Mouse (Mus musculus): ENCODE measurements around the gene Hoxa4.

The Hoxa4 gene

DNA sequence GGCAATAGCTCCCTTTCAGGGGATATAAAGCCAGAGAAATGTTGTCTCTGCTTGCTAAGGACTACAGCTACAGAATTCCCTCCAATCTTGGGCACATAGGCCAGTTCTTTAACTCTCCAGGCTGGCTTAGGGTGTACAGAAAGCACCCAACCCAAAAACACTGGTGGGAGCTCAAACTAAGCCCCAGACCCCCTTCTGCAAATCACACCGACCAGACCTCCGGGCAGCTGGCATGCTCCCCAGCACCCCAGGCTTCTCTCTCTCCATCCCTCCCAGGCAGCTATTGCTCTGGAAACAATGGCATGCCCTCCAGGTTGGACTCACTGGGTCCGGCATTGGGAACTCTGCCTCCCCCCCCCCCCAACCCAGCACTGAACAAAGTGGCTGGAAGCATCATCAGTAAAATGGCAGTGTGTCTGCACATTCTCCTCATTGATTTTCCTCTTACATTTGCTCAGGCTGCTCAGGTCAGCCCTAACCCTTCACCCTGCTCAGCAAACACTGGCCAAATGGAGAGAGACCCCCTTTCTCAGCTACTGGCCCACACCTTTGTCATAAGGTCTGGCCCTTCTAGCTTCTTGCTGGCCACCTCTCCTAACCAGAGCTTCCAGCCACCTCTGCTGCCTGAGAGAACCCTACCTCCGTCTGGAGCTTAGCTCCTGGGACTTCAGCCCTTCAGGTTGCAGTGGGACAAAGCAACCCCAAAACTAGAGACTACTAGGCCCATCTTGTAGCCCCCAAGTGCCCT, 12.5 kb downstream of the Hoxa4 start:
- DNase-seq, result no peak

DNA sequence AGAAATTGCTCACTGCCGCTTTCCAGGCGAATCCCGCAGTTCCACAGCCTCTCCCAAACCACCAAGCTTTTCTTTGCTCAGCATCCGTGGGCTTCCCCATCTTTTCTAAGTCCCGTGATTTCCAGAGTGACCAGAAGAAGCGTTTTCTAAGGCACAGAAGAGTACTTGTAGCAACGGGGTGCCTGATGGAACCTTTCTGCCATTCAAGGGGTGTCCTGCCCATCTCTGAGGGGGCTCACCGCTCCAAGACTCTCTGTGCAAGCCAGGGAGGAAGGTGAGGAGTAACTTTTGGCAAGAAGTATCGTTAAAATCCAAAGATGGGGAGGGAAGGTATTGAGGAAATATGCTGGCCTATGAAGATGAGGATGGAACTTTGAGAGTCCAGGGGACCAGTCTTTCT, 13.7 kb downstream of the Hoxa4 start:
- DNase-seq, result no peak

DNA sequence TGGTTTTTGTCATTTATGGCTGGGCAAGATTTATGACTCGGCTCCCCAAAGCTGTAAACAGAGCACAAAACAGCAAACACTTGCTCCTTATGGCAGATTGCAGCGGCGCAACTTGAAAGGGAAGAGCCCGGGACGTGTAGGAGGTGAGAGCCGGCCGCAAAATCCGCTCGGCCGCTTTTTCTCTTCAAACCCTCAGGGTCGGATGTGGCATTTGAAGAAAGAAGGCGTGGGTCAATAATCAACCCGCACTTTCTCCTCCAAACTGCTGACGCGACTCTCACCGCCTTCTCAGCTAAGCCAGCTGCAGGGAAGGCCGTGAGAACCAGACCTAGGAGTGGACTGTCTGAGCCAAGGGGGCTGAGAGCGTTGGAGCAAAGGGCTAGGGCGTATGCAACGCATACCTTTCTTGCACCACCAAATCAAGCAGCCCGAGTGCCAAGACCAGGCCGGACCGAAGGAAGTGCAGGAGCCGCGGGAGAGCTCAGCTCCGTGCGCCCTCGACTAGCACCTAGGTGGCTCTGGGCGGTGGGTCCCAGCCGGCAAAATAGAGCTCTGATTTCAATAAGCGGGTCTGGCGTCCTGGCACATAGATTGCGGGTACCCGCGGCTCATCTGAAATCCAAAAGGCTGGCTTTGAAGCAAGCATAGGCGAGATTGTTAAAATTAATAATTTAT, 14.4 kb downstream of the Hoxa4 start, which contains the start of gene 5730596B20Rik:
Gene 5730596B20Rik (plus strand): TSS at position 438 of the 675 bp plus-strand sequence.
- DNase-seq, result no peak

DNA sequence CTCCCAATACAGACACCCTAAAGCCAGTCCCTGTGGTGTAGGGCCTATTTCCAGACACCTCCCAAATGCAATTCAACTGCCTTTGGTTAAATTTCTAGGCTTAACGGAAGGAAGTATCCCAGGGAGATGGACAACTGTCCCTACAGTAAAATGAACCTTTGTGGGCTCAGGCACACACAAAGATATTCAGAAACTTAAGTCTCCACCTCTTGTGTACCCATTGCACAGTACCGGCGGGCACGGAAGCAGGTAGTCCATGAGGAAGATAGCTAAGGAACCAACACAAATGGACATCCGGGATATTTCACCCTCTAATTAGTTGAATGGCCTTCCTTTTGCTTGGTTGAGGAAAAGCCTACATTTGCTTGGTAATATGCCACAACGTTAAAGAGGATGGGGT, 15.2 kb downstream of the Hoxa4 start:
- DNase-seq, result no peak

DNA sequence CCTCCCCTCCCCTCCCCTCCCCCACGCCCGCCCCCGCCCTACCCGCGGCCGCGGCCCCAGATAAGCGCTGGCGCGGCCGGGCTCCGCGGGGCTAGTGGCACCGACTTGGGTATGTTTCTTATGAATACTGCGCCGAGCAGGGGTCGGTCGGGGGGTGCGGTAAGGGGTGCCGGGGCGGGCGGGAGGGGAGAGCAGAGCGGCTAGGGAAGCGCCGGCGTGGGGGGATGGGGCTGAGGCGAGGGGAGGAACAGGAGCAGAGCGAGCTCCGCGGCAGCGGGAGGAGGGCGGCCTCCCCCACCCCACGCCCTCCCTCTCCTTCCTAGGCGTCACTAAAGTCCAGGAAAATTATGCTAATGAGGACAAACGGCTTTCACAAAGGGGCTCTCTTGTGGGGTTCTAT, 15.7 kb downstream of the Hoxa4 start:
- no peak for DNase-seq

DNA sequence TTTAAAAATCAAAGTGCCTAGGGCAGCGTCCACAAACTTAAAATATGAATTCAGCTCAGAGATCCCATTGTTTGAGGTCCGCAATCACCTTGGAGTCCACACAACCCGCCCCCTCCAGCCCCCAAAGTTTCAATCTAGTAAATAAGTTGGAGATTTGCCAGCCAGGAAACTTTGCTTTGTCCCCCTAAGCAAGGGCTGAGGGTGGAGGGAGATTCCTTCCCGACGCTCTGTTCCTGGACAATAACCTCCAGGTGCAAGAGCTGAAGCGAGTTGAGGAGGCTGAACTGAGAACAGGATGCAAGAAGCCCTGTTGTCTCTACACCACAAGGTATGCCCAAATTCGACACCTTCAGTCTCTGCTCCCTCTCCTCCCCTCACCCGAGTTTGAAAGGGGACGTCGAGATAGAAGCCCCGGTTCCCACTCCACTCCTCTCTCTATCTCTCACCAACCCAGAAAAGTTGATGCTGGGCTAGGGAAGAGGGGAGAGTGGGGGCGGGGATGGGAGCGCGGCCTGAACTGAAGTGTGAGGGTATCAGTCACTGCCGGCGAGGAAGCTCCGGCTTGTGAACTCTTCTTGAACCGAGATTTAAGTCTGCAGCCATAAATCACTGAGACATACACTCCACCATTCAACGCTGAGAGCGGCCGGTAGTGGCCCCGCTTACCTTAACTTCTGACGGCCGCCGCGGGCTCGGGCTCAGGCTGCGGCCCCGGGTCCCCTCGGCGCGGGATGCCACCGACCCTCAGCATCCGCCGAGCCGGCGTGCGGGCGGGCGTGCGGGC, 16.4 kb downstream of the Hoxa4 start:
- no peak for DNase-seq

DNA sequence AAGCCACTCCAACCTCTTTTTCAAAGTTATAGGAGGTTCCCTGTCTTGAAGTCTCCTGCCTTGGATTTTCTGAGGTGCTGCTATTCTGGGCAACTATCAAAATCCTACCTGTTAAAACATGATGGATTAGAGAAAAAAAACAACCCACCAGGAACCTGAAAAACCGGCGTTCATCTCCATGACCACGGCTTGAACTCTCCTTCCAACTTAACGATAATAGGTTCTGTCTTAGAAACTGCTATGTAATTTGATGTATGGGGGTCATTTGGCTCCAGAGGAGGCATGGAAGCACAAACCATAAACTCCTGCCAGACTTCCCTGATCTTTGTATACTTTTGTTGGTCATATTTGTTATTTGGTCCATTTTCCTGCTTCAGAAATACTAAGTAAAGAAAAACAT, 17.9 kb downstream of the Hoxa4 start:
- DNase-seq, result no peak

DNA sequence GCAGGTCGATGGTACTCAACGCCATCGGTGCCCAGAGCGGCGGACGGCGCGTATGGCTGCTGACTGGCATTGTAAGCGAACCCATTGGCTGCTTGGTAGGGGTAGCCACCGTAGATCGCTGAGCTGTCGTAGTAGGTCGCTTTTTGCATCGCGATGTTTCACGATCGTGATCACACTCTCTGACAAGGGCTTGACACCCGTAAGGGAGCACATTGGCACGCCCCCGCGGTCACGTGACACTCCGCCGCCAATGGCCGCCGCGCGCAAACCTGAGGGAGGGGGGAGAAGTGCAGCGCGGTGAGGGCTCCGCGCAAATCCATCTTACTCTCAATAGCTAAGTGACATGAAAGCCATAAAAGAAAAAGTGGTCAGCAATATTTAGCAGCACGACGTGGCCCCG, 19.1 kb downstream of the Hoxa4 start:
- DNase-seq, result no peak

DNA sequence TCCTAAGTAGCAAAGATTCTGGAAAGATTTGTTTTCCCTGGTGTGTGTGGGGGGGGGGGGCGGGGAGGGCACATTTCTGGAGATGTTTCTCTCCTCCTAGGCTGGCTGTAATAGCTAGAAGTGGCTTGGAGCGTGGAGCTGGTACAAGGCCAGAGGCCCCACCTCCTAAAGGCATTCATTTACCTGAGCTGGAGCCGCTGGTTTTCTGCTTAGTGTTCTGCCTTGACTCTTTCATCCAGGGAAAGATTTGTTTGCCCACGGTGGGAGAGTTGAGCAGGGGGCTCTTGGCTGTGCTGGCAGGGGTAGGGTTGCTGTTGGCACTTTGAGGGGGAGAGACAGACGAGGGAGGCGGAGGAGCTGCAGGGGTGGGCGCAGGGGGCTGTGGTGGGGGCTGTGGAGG, 19.6 kb downstream of the Hoxa4 start:
- DNase-seq, result no peak

DNA sequence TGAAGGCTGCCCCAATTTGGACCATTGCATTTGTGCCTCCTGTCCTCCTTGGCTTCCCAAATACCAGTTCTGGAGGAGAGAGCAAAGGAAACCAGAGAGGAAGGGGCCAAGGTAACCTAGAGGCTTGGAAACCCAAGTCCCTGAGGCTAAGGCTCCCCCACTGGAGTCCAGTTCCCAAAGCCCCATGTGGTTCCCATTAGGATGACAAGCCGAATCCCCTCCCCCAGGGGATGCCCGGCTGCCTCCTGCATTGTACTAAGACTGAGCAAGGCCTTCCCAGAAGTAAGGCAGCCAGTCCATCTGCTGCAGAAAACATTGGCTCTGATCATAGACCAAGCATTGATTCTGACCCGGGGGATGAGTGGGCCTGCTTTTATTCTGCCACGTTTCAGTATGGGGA, 20.2 kb downstream of the Hoxa4 start:
- DNase-seq, result no peak

DNA sequence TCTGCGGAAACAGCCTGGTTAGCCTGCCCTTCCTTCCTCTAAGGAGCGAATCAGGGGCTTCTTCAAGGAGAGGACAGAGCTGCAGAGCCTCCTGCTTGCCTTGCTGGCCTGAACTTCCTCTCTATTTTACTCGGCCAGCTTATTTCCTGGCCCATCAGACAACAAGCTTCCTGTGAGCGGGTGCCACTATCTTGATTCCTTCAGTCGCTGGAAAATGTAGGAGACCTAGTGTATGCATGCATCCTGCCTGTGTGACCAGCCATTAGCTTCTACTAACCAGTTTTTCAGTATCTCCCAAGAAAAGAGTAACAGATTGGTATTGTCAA, 20.7 kb downstream of the Hoxa4 start:
- DNase-seq, result no peak

DNA sequence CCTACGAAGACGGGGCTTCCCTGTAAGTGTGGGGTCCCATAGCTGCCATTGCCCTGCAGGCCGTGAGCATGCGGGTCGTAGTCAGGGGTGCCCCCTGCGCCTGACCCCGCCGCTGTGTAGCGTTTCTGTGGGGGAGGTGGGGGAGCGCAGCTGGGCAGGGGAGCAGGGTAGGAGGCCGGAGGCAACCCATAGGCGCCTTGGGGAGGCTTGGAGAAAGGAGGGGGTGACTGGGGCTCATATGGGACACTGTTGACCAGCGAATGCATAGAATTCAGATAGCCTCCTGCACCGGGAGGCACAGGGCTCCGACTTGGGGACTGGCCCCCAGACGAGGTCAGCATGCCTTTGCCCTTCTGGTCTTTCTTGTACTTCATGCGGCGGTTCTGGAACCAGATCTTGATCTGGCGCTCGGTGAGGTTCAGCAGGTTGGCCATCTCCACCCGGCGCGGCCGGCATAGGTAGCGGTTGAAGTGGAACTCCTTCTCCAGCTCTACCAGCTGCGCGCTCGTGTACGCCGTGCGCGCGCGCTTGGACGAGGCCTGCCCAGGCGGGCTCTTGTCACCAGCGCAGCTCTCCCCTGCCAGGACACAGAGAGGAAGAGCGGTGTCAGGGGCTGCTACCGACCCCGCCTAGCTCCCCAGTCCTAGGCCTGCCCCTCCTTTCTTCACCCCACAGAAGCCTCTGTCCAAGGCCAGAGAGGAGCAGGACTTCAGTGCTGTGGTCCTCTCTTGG, 21.2 kb downstream of the Hoxa4 start:
- DNase-seq, result no peak

DNA sequence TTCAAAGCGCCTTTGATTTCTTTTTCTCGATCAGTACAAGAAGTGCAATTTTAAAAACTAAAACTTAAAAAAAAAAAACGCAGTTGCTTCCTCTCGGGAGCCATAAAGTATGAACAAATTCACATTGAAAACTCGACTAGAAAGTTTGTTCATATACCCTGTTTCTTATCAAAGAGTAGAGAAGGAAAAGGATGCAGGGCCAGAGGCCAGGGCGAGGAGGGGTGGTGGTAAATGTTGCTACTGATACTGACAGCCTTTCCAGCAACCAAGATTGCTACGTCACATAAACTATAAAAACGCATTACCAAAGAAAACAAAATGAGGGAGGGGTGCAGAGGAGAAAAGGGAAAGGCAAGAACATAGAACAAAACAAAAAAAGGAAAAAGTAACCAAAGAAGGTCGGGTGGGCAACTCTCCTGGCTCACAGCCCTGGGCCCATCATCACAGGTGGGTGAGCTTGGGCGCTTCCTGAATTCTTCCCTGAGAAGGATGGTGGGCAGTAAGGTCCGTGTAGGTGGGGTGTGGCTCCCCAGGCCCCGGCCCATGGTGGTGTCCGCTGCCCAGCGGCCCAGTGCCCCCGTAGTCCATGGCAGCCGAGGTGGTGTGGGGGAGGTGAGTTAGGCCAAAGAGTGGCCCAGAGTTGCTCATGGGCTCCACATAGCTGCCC, 21.9 kb downstream of the Hoxa4 start:
- DNase-seq, result no peak

DNA sequence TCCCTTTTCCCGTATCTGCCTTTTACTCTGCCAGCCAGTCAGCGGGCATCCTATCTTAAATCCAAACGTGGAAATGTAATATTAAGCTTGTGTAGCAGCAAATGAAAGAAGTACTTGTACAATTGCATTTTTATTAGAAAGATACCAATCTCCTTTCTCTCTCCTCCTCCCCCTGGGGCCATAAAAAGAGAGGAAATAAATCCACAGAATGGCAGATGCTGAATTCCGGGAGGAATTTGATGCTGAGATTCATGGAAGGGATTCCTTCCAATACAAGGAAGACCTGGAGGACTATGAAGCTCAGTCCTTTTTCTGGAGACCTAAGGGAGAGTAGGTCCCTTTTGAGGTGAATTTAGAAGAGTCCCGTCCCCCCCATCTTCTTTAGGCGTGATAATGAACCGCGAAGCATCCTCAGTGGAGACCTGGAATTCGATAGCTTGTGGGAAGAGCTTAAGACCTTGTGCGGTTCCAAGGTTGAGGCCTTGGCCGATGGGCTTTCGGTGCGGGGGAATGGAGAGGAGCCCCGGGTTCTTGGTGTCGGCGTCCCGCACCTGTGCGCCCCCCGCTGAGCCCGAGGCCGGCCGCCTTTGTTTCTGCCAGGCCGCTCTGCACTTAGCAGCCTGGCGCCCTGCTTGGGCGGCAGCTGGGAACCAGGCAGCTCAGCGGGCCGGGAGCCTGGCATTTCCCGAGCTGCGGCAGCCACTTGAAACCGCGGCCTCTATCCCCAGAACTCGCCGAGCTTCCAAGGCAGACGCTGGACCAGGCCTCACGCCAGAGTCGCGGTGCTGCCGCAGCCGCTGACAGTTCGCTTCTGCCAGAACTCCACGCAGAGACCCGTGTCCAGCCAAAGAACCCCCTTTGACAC, 23.1 kb downstream of the Hoxa4 start:
- no peak for DNase-seq

DNA sequence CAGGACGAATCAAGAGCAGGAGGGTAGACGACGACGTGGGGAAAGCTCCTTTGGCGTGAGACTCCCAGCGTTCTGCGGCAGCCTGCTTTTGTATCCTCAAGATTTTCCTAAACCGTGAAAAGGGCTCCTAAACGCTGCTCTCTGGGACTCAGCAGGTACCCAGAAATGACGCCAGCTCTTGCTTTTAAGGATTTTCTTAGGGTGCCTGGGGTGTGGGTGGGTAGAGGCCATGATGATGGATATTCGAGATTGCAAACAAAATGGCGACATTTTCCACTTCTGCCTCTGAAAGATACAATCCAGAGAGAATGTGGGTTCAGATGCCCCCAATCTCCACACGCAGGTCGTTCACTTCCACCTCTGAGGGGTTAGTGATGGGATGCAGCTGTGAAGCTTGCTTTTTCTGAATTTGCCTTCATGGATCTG, 23.8 kb downstream of the Hoxa4 start:
- no peak for DNase-seq

DNA sequence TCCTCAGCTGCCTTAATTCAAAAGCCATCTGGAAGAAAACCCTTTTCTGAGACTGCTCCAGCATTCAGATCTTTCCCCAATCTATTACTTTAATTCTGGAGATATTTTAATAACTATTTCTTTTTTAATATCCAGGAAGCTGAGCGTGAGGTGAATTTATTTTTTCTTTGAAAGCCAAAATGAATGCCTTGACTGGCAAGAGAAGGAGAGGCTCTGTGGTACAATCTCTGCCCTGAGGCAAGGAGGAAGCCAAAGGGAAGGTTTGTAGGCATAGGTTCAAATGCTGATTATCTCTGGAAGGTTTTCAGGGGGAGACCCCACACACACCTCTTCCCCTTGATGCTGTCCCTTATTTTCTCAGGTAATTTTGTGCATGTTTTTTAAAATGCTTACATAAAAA, 24.4 kb downstream of the Hoxa4 start:
- DNase-seq, result no peak

DNA sequence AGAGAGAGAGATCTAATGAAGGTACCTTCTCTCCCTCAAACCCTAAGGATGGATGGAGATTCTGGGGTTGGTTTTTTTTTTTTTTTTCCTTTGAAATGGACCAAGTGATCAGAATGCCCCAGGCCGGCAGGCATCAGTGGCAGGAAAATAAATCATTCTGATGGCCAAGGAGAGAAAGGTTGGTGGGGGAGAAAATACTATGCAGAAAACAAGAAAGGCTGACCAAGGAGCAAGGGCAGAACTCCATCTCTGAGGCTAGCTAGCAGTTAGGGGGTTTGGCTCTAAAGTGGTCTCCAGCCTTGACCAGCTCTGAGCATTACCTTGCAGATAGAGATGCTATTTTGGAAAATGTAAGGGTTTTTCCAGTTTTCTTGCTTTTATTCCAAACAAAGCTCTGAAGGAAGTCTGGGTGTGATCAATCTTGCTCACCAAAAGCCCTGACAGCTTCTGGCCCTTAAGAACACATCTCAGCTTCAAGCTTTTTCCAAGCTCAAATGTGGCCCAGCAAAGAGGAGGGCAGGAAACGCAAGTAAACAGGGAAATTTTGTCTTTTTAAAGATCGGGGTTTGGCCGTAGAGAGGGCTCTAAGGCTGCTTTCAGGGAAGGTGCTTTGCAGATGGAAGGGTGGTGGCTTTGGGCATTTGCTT, 25.0 kb downstream of the Hoxa4 start:
- DNase-seq, result no peak

DNA sequence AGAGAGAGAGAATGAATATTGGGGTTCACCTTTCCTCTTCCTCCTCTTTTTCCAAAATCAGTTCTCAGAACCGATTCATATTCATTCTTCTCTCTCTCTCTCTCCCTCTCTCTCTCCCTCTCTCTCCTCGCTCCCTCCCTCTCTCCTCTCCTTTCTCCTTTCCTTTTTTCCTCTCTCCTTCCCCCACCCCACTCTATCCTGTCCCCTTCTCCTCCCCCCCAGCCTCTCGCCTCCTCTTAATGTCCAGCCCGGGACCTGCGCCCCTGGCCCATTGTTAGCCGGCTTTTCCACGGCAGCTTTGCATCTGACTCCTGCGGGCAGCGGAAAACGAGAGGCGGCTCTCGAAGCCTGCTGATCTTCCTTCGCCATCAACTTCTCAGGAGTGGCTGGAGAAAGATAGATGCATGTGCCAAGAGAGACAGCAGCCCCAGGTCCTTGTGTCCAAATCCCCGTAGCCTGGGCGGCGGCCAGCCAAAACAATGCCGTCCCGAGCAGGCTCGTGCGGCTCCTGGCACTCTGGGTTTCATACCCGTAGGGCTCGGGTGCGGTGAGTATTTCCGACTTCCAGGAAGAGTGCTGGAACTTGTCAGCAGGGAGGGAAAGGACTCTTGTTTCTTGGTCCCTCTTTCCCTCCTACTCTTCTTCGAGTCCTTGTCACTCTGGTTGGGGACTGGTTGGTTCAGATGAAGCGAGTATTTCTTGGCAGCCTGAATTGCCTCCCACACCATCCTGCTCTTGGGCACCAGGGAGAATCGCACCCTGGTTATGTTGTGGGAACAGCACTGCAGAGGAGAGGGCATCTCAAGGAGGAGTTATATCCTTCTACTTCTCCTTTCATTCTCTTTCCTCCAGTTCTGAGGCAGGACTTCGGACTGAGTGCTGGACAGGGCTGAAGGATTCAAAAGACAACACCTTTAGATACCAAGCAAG, 25.8 kb downstream of the Hoxa4 start:
- no peak for DNase-seq

DNA sequence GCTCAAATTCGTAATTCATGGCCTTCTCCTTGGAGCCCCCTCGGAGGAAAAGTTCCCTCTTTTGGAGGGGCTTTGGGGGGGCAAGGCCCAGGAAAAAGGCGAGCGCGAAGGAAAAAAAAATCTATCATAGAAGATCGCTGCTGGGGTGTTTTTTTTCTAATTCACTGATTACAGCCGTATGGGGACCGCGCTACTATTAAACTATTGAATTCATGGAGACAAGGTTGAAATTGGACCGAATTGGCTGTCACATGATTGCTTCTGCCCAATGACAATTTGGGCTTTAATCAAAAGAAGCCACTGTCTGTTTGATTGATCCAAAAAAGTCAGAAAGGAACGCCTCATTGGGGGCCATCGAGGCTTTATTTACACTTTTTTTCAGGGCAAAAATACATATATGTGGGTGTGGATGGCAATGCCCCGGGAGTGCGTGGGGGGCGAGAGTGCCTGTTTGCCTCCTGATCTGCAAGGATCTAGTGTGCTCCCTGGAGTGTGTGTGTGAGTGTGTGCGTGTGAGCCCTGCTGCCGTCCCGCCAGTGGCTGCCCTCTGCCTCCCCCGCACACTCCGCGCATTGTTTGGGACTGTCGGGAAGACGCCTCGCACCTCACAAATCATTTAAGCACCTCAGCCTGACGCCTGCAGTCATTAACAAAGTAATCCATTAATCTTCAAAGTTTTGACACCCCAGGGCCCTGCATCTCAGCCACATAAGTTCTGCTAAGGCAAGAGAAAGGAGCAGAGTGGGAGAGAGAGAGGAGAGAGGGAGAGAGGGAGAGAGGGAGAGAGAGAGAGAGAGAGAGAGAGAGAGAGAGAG, 26.7 kb downstream of the Hoxa4 start, which contains the start of gene Hoxa2:
Gene Hoxa2 (minus strand): TSS at position 206 of the 815 bp plus-strand sequence.
- no peak for DNase-seq
